Mouse (Mus musculus): ENCODE data around the gene Id4.
A peak's percentile ranks its signal among the peaks of the same experiment; 100 is the strongest.

Gene Id4

GRCm38 (mm10) chr13:48260690-48261278 lies at the start of gene Id4:
Id4 (plus strand) TSS chr13:48261228.
- peak; percentile 96 for DNase-seq

GRCm38 (mm10) chr13:48227136-48227535 lies 33.9 kb upstream of the Id4 start:
- peak; percentile 17 to 18 for DNase-seq

DNA sequence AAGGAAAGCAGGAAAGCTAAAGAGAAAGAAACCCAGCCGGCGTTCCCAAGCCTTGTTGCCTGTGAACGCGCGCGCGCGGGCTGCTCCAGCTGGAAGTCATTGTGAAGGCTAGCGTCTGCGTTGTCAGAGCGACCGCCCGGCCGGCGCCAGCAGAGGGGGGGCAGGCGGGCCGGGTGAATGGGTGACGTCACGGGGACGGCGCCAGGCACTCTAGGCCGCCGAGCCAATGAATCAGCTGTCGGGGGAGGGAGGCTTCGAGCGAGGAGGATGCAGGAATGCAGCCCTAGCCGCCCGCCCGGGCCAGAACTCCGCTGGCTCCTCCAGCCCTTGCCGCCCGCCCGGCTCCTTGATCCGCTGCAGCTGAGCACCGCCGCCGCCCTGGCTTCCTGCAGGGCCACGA lies 33.3 kb upstream of the Id4 start:
- DNase-seq = peak; percentile 89 to 91

GRCm38 (mm10) chr13:48228114-48228513 lies 32.9 kb upstream of the Id4 start:
- DNase-seq = peak in 1 of 2 experiments; percentile 4

- no peak for DNase-seq
These were observed 30.0 kb upstream of the Id4 start for GRCm38 (mm10) chr13:48230996-48231395.

- DNase-seq = no peak
These were observed 24.6 kb upstream of the Id4 start for GRCm38 (mm10) chr13:48236436-48236835.

DNA sequence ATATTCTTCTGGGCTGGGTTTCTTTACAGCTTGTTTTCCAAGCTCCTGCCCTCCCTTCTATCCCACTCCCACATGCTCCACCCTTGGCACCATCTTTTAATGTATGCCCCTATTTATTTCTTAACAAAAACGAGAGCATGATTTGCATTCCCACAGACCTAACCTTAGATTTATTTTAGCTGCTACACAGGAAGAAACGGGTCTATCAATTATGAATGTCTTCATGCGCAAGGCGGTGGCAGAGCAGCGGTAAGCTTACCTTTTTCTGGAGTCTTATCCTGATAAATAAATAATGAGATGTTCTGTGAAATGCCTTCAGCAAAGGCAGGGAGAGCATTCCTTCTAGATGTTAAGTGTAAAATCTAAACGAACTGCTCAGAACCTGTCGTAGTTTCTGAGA lies 24.2 kb upstream of the Id4 start:
- DNase-seq = no peak

DNA sequence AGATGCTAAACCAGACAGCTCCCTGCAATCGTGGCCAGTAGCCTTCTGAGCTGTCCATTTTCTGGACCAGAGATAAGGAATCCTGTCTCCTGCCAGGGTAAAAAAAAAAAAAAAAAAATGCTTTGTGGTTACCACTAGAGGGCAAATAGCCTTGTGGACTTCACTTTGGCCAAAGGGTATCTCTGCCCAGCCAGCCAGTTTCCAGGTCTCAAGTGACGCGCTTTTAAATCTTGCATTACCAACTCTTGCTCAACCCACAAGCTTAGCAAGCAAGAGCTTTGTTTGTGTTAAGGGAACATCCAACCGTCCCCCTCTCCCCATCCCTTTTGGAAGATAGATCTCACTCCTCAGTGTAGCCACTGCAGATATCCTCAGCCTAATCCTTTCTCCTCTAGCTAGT lies 23.5 kb upstream of the Id4 start:
- DNase-seq = peak; percentile 29 to 42

GRCm38 (mm10) chr13:48245235-48246012 lies 15.6 kb upstream of the Id4 start:
- DNase-seq = no peak

- no peak for DNase-seq
These were observed 8.5 kb upstream of the Id4 start for GRCm38 (mm10) chr13:48252559-48252958.

DNA sequence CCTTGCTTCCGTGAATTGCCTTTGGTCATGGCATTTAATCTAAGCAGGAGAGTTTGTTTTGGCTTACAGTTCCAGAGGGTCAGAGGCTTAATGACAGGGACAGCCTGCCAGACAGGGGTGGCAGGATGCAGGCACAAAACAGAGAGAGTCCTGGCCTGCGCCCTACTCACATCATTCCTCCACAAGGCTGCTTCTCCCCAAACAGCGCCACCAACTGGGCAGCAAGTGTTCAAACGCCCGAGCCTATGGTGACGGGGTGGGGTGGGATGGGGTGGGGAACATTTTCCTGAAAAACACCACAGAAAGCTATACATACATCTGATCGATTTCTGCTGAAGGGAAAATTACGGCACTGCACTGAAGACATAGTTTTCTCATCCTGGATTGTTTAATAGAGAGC lies 6.0 kb upstream of the Id4 start:
- DNase-seq = no peak

DNA sequence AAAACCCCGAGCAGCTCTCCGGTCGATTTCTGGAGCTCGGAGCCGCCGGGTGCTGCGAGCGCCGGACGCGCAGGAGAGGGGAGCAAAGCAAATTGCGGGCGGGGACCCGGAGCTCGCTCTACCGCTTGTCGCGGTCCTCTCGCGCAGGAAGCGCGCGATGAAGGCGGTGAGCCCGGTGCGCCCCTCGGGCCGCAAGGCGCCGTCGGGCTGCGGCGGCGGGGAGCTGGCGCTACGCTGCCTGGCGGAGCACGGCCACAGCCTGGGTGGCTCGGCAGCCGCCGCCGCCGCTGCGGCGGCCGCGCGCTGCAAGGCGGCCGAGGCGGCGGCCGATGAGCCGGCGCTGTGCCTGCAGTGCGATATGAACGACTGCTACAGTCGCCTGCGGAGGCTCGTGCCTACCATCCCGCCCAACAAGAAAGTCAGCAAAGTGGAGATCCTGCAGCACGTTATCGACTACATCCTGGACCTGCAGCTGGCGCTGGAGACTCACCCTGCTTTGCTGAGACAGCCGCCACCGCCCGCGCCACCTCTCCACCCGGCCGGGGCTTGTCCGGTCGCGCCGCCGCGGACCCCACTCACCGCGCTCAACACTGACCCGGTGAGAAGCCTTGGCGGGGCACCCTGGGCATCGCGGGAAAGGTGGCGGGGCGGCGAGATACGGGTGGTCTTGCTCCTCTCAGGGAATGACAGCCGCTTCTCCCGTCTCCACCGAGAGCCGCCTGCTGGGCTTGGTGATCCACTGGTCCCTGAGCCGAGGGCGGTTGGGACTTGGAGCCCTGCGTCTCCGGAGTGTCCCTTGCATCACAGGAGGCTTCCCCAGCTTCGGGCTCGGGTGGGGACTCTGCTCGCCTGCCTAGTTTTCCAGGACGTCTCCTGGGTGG lies 553 bp downstream of the Id4 start:
- DNase-seq = peak; percentile 42 to 59

DNA sequence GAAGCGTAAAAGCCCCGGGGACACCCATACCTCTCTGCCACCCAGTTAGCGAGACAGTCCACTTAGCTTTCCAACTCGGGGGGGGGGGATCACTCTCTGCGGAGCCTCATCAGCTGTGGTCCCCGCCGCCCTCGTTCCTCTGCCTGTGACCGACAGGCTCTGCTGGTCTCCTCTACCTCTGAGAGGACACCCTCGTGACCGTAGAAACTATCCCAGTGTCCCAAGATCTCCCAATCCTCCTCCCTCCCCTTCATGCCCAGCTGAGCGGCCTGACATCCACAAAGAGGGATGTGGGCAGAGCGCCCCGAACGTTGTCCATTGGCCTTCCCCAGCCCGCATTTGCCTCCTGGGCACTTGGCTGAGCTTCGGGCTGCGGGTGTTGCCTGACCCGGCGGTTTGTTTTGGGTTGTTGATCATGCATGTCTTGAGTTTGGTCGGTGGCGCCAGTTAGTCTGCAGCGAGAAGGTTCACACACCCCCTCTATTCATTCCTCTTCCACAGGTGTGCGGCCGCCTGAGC lies 1.5 kb downstream of the Id4 start:
- DNase-seq = peak; percentile 34

DNA sequence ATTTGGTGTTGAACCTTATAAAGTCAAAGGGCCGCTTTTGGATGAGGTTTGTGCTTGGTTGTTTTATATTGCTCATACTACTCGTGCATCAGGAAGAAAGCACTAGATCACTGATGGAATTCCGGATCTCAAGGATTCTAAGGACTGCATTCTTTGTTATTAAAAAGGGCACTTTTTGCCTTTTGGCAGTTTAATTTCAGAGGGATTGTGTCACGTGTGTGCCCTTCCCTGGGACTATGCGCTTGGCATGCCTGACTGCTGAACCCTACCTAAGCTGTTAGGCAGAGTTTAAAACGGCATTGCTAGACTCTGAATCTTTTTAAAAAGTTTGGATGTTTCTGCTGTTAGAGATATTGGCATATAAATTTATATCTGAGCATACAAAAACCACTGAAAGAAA lies 4.0 kb downstream of the Id4 start:
- DNase-seq = no peak

DNA sequence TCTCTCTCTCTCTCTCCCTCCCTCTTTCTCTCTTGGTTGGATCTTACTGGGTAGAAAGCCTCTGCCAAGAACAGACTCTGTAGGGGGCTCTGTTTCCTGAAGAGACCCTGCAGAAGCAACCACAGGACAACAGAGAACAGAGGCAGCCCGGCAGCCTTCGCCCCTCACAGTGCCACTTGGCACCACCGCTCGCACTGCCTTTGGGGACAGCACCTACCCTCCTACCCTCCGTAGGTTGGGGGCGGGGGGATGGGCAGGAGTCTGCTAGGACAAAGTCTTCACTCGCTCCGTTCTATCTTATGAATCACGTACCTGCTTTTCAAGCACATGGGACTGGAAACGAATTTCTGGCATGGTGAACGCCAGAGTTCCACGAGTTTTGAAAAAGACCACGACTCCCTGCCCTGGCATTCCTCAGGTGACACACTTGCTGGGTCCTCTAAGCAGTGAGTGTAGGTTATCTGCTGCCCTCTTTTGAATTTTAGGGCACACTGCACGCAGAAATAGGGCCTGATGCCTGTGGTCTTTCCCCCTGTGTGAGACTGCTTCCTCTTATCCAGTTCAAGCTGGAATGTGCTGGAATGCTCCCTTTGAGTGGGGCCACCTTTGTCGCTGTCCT lies 12.5 kb downstream of the Id4 start:
- DNase-seq = peak; percentile 56 to 59

DNA sequence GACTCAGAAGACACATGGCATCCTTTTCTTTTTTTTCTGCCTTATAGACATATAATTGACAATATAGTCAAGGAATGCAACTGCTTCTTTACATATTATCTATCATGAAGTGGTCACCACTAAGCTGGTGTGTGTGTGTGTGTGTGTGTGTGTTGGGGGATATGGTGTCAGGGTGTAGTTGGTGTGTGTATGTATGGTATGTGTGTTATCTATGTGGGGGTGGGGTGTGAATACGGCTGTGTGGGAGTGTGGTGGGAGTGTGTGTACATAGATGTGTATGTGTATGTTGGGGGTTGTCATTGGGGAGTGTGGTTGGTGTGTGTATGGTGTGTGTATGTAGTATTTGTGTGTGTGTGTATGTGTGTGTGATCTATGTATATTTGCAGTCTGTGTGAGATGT lies 13.1 kb downstream of the Id4 start:
- DNase-seq = no peak

DNA sequence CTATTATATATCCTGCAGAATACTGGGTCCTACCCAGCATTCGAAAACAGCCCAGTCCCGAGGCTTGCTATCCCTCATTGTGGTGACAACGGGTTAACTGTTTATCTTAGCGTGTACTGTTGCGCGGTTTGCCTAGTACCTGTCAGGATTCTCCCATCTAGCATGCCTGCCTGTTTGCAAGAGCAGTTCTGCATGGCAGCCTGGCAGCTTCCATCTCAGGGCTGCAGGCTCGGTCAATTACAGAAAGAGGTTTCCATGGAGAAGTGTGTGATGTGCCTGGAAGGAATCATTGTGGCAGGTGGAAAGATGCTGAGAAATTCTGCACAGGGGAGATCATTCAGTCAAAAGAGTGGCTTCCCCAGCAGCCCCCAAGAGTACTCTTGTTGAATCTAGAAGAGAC lies 16.0 kb downstream of the Id4 start:
- peak; percentile 37 to 50 for DNase-seq

GRCm38 (mm10) chr13:48284426-48284825 lies 23.4 kb downstream of the Id4 start:
- DNase-seq = no peak

- DNase-seq = no peak
These were observed 24.1 kb downstream of the Id4 start for GRCm38 (mm10) chr13:48284918-48285693.

DNA sequence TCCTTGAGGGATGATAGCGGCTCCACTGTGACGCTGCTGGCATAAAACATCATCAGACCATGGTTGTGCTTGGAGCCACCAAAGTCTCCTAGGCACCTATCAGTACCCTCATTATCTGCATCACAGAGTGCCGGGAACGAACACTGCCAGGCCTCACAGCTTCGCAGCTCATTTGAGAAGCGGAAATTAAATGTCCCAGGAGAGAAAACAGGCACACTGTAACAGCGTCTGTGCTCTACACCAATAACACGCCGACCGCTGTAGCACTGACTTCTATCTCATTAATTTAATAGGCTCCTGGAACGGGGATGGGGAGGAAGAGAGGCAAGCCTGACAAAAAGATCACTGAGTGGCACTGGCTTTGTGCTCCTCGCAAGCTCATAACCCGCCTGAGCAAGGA lies 29.4 kb downstream of the Id4 start:
- DNase-seq = peak; percentile 4 to 8

GRCm38 (mm10) chr13:48314500-48314899 lies 53.5 kb downstream of the Id4 start:
- no peak for DNase-seq

All from cerebellum, postnatal 14 days (tissue).